Mouse (Mus musculus) lung, embryonic 15.5 days (tissue): ENCODE measurements at regions not wholly inside any gene's neighbourhood (a gene's known extent, or its start where the extent isn't known, plus 50 kb on each side); places are given as distances from the start of the nearest gene placed in this dataset.

Experiments used
- ATAC-seq: fragments of 200-750 bp; cut with Nextera tagmentation; 2 replicates; pipeline ENCODE4 v1.8.0; 2017; ENCODE audit warnings: moderate number of reproducible peaks, borderline replicate concordance; ENCODE audit not compliant: low FRiP score, low TSS enrichment; ENCODE audit errors: extremely low read depth
- H3K27ac ChIP-seq: fragments of 300-500 bp; sonication (generic); 2 replicates; pipeline ENCODE4 v1.5.1; 2015; ENCODE audit warnings: moderate library complexity, mild to moderate bottlenecking, inconsistent platforms
- H3K27me3 ChIP-seq: fragments of 300-500 bp; sonication (generic); 2 replicates; pipeline ENCODE4 v1.6.1; 2015; ENCODE audit warnings: inconsistent platforms
- H3K36me3 ChIP-seq: fragments of 300-500 bp; sonication (generic); 2 replicates; pipeline ENCODE4 v1.6.1; 2015; ENCODE audit warnings: inconsistent platforms
- H3K4me1 ChIP-seq: fragments of 300-500 bp; sonication (generic); 2 replicates; pipeline ENCODE4 v1.6.1; 2015; ENCODE audit warnings: inconsistent platforms
- H3K4me2 ChIP-seq: fragments of 300-500 bp; sonication (generic); 2 replicates; pipeline ENCODE4 v1.6.1; 2015; ENCODE audit warnings: inconsistent platforms, mild to moderate bottlenecking, moderate library complexity
- H3K4me3 ChIP-seq: fragments of 300-500 bp; sonication (generic); 2 replicates; pipeline ENCODE4 v1.5.1; 2015; ENCODE audit warnings: mild to moderate bottlenecking, inconsistent platforms
- H3K9ac ChIP-seq: fragments of 300-500 bp; sonication (generic); 2 replicates; pipeline ENCODE4 v1.6.1; 2015; ENCODE audit warnings: inconsistent platforms
- H3K9me3 ChIP-seq: fragments of 300-500 bp; sonication (generic); 2 replicates; pipeline ENCODE4 v1.6.1; 2016; ENCODE audit warnings: inconsistent platforms
- WGBS: fragments of 180-500 bp; shearing (Covaris S2); methylation state at CpG from one replicate; pipeline ENCODE4 v1.1.7; 2015; 5-methylcytosine and 5-hydroxymethylcytosine counted together

- Histone ChIP-seq H3K9ac (no peak overlapping the region), H3K4me2 (no peak overlapping the region), H3K4me1 (no peaks in the 10 kb centered on the region), H3K36me3 (no peaks in the 10 kb centered on the region), H3K27me3 (no peaks in the 10 kb centered on the region), H3K27ac (no peak overlapping the region), H3K4me3 (no peak overlapping the region), H3K9me3 (no peaks in the 10 kb centered on the region)
- 64% methylated on average over 2 of the region's 2 CpGs for WGBS
- no peak for ATAC-seq
These were observed 372.1 kb upstream of the Man1a start for GRCm38 (mm10) chr10:54448352-54449043.

- 12% methylated on average over 5 of the region's 5 CpGs for WGBS
- no peaks in the 10 kb centered on the region for H3K36me3 ChIP-seq
- ATAC-seq: peak; percentile 64; the same call in 1 of the 2 replicates
- H3K9ac ChIP-seq: no peak overlapping the region
- H3K27me3 ChIP-seq: no peaks in the 10 kb centered on the region
- H3K4me3 ChIP-seq: no peak overlapping the region
- no peak overlapping the region for H3K4me2 ChIP-seq
- H3K27ac ChIP-seq: no peak overlapping the region
- H3K4me1 ChIP-seq: peaks cover 6% of the 10 kb centered on the region; the same call in 1 of the 2 replicates
- no peaks in the 10 kb centered on the region for H3K9me3 ChIP-seq
These were observed 327.0 kb upstream of the Man1a start for GRCm38 (mm10) chr10:54403223-54403926.

- 75% methylated on average over 2 of the region's 2 CpGs for WGBS
- no peak overlapping the region for H3K4me2 ChIP-seq
- H3K4me1 ChIP-seq: no peaks in the 10 kb centered on the region
- ATAC-seq: no peak
- H3K9me3 ChIP-seq: no peaks in the 10 kb centered on the region
- H3K27ac ChIP-seq: no peak overlapping the region
- no peaks in the 10 kb centered on the region for H3K36me3 ChIP-seq
- no peaks in the 10 kb centered on the region for H3K27me3 ChIP-seq
- no peak overlapping the region for H3K4me3 ChIP-seq
- no peak overlapping the region for H3K9ac ChIP-seq
These were observed 307.3 kb upstream of the Man1a start for GRCm38 (mm10) chr10:54383751-54384150.

DNA sequence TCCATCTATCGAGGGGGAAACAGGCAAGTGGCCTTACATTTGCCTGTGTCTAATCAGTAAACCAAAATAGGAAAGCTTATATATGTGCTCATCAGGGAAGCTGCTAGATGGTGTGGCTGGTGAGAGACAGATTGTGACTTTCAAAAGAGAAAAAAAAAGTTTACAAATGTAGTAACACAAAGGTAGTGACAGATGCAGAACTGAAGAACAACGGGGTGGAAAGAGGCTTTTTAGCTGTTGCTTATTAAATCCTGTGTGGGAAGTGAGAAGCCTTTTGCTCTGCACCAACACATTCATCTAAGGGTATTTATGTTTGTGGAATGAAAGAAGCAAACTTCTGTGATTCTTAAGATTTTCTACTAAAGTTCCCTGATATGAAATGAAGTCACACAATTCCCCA lies 305.1 kb upstream of the Man1a start:
- H3K4me2 ChIP-seq: no peak overlapping the region
- H3K27ac ChIP-seq: no peak overlapping the region
- no peaks in the 10 kb centered on the region for H3K4me1 ChIP-seq
- H3K9me3 ChIP-seq: no peaks in the 10 kb centered on the region
- H3K4me3 ChIP-seq: no peak overlapping the region
- H3K9ac ChIP-seq: no peak overlapping the region
- WGBS: 67% methylated on average over 2 of the region's 2 CpGs
- no peak for ATAC-seq
- H3K27me3 ChIP-seq: no peaks in the 10 kb centered on the region
- no peaks in the 10 kb centered on the region for H3K36me3 ChIP-seq

- 81% methylated on average over 3 of the region's 3 CpGs for WGBS
- Histone ChIP-seq H3K9ac (no peak overlapping the region), H3K27ac (no peak overlapping the region), H3K36me3 (no peaks in the 10 kb centered on the region), H3K4me3 (no peak overlapping the region), H3K9me3 (no peaks in the 10 kb centered on the region), H3K4me1 (no peaks in the 10 kb centered on the region), H3K27me3 (no peaks in the 10 kb centered on the region), H3K4me2 (no peak overlapping the region)
- ATAC-seq: no peak
These were observed 292.7 kb upstream of the Man1a start for GRCm38 (mm10) chr10:54369158-54369557.

DNA sequence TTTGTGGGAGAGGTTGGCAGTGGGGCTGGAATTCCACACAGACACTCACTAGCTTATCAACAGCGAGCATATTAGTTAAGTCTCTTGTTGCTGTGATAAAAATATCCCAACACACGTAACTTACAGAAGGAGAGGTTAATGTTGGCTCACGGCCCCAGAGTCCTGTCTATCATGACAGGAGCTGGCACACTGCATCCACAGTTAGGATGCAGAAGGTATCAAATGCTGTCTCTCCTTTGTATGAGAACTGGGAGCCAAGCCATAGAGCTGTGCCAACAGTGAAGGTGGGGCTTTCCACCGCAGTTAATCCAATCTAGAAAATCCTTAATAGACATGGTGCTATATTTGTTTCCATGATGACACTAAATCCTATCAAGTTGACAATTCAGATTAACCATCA lies 288.9 kb upstream of the Man1a start:
- H3K9ac ChIP-seq: no peak overlapping the region
- H3K4me3 ChIP-seq: no peak overlapping the region
- no peaks in the 10 kb centered on the region for H3K36me3 ChIP-seq
- no peaks in the 10 kb centered on the region for H3K27me3 ChIP-seq
- no peak for ATAC-seq
- H3K4me2 ChIP-seq: no peak overlapping the region
- no peak overlapping the region for H3K27ac ChIP-seq
- no peaks in the 10 kb centered on the region for H3K9me3 ChIP-seq
- WGBS: 47% methylated on average over 4 of the region's 4 CpGs
- H3K4me1 ChIP-seq: no peaks in the 10 kb centered on the region

DNA sequence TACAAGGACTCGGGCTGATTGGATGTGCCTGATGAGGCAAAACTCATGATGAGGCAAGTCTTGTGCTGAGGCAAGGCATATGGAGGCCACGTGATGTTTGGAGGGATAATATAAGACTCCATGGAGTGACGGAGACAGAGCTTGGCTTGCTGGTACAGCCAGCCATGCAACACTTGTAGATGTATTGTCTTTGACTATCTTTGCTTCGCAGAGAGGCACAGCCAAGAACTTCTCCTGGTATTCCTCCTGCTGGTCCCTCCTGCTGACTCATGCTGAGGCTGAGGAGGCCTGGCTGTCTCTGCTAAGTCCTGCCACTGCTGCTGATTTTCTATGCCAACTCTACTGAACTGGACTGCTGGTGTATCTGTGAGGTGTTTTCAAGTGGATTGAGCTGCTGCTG lies 260.8 kb upstream of the Man1a start:
- no peak for ATAC-seq
- 85% methylated on average over 4 of the region's 4 CpGs for WGBS

More for the DNA sequence above, 260.8 kb upstream of the Man1a start:
- H3K36me3 ChIP-seq: no peaks in the 10 kb centered on the region
- no peak overlapping the region for H3K4me3 ChIP-seq
- no peak overlapping the region for H3K27ac ChIP-seq
- H3K27me3 ChIP-seq: no peaks in the 10 kb centered on the region
- no peaks in the 10 kb centered on the region for H3K9me3 ChIP-seq
- no peaks in the 10 kb centered on the region for H3K4me1 ChIP-seq
- no peak overlapping the region for H3K4me2 ChIP-seq
- H3K9ac ChIP-seq: no peak overlapping the region
